Mouse (Mus musculus): ENCODE results near the gene Ube2g2. TPM values are rescaled to one million over a fixed set of nuclear protein-coding genes. Genes with fewer than 3 reads are reported as not detected.
"Not testable (repeated sequence)": the region's sequence is repeated elsewhere in the genome, so short reads cannot be mapped to it uniquely, and the experiment has no call there.

The Ube2g2 gene
- polyA plus RNA-seq, 1 experiment from 2014 or later, result 44.0 TPM

DNA sequence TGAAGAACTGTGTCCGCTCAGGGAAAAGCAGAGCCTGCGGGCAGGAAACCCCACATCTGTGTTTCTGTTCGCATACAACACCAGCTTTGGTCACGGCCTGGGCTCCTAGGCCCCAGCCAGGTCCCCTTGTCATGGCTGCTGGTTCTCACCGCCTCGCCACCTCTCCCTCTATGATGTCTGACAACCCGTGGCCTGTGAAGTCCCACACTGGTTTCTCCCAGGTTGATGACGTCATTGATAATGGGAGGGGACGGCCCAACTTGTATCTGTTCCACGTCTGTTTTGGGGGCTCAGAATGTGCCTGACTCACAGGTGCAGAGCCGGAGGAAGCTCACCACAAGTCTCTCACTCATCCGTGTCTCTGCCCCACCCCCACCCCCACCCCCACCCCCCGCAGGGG, 51.7 kb downstream of the Ube2g2 start:
- H3K9me3 ChIP-seq (ENCODE audit: control insufficient read depth, low read length), result no peaks in the 10 kb centered on the region
- no peak for ATAC-seq (ENCODE audit: low read depth)
- 65% methylated on average over 13 of the region's 13 CpGs for WGBS
- H3K4me1 ChIP-seq (ENCODE audit: control insufficient read depth, insufficient read depth, low read length), result no peaks in the 10 kb centered on the region
- H3K9ac ChIP-seq (replicated peaks; ENCODE audit: low read depth, low read length), result no peak overlapping the region
- H3K27me3 ChIP-seq (ENCODE audit: control insufficient read depth, insufficient read depth, low read length), result peaks cover 11% of the 10 kb centered on the region
- H3K4me3 ChIP-seq (ENCODE audit: low read depth, low read length), result no peak overlapping the region
- H3K36me3 ChIP-seq (ENCODE audit: control insufficient read depth, insufficient read depth, low read length), result no peaks in the 10 kb centered on the region
- H3K27ac ChIP-seq (ENCODE audit: low read depth, low read length), result no peak overlapping the region
- no peak overlapping the region for H3K4me2 ChIP-seq (ENCODE audit: low read depth, low read length)

DNA sequence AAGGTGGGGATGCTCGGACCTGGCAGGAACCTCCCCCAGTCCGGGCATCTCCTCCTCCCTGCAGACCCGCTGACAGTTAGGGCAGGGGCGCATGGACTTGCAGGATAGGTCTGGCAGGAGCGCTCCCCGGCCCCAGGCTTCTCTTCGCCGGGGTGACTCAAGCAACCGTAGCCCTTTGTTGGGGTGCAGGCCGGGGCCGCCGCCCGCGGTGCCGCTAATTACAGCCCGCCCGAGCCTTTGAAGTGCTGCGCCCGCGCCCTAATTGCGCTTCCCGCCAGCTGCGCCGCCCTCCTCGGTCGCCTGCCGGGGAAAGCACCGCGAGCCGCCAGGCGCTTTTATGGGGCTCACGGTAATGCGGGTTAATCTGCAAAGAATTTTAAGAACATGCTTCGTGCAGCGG, 55.5 kb downstream of the Ube2g2 start:
- H3K9me3 ChIP-seq (ENCODE audit: control insufficient read depth, low read length), result no peaks in the 10 kb centered on the region
- H3K9ac ChIP-seq (replicated peaks; ENCODE audit: low read depth, low read length), result peak overlapping the region; percentile 21; the same call in 1 of the 2 replicates
- H3K4me1 ChIP-seq (ENCODE audit: control insufficient read depth, insufficient read depth, low read length), result no peaks in the 10 kb centered on the region
- peak overlapping the region; percentile 50 for H3K4me2 ChIP-seq (ENCODE audit: low read depth, low read length)
- no peaks in the 10 kb centered on the region for H3K36me3 ChIP-seq (ENCODE audit: control insufficient read depth, insufficient read depth, low read length)
- H3K27me3 ChIP-seq (ENCODE audit: control insufficient read depth, insufficient read depth, low read length), result peaks cover 11% of the 10 kb centered on the region
- H3K4me3 ChIP-seq (ENCODE audit: low read depth, low read length), result peak overlapping the region; percentile 24
- H3K27ac ChIP-seq (ENCODE audit: low read depth, low read length), result no peak overlapping the region
- ATAC-seq (ENCODE audit: low read depth), result peak; percentile 41; the same call in 1 of the 2 replicates
- under 1% methylated on average over 35 of the region's 35 CpGs for WGBS

DNA sequence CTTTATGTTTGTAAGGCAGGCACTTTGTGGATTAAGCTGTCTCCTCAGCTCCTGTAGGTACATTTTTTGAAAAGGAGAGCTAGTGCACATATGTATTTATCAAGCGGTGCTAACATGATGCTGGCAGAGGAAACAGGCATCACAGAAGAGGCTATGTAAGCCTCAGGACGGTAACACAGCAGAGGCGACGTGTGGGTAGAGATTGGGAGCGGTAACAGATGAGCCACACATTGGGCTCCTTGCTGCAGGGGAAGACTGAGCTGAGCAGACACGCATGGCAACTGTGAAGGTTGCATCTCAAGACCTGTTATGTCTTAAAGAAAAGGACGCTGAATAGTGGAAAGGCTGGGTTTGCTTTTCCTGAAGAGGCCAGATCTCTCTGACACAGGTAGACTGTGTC, 60.9 kb downstream of the Ube2g2 start:
- 72% methylated on average over 7 of the region's 7 CpGs for WGBS
- Histone ChIP-seq H3K9me3 (ENCODE audit: control insufficient read depth, low read length) (no peaks in the 10 kb centered on the region), H3K36me3 (ENCODE audit: control insufficient read depth, insufficient read depth, low read length) (no peaks in the 10 kb centered on the region), H3K4me2 (ENCODE audit: low read depth, low read length) (no peak overlapping the region), H3K9ac (replicated peaks; ENCODE audit: low read depth, low read length) (no peak overlapping the region), H3K4me1 (ENCODE audit: control insufficient read depth, insufficient read depth, low read length) (no peaks in the 10 kb centered on the region), H3K27me3 (ENCODE audit: control insufficient read depth, insufficient read depth, low read length) (peaks cover 11% of the 10 kb centered on the region; the same call in 1 of the 2 replicates), H3K27ac (ENCODE audit: low read depth, low read length) (no peak overlapping the region), H3K4me3 (ENCODE audit: low read depth, low read length) (no peak overlapping the region)
- no peak for ATAC-seq (ENCODE audit: low read depth)

DNA sequence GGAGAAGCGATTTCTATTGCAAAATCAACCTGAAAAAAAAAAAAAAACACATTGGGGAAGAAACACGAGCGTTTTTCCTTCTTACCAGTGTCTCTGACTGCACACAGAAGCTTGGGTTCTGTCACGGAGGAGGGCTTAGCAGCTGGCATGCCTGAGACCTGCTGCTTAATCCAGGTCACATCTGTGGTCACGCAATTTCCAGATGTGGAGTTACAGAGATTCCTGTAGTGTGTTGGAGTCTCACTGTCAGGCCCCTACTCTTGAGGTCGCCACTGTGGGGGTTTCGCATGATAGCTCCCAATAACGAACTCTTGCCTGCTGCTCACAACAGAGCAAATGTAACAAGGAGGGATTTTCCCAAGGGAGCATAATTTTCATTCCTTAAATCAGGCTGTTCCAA, 62.1 kb downstream of the Ube2g2 start:
- Histone ChIP-seq H3K9ac (replicated peaks; ENCODE audit: low read depth, low read length) (no peak overlapping the region), H3K36me3 (ENCODE audit: control insufficient read depth, insufficient read depth, low read length) (no peaks in the 10 kb centered on the region), H3K4me3 (ENCODE audit: low read depth, low read length) (no peak overlapping the region), H3K4me2 (ENCODE audit: low read depth, low read length) (no peak overlapping the region), H3K27ac (ENCODE audit: low read depth, low read length) (no peak overlapping the region), H3K4me1 (ENCODE audit: control insufficient read depth, insufficient read depth, low read length) (no peaks in the 10 kb centered on the region), H3K9me3 (ENCODE audit: control insufficient read depth, low read length) (no peaks in the 10 kb centered on the region), H3K27me3 (ENCODE audit: control insufficient read depth, insufficient read depth, low read length) (peaks cover 10% of the 10 kb centered on the region; the same call in 1 of the 2 replicates)
- WGBS, result 43% methylated on average over 8 of the region's 8 CpGs
- ATAC-seq (ENCODE audit: low read depth), result no peak

DNA sequence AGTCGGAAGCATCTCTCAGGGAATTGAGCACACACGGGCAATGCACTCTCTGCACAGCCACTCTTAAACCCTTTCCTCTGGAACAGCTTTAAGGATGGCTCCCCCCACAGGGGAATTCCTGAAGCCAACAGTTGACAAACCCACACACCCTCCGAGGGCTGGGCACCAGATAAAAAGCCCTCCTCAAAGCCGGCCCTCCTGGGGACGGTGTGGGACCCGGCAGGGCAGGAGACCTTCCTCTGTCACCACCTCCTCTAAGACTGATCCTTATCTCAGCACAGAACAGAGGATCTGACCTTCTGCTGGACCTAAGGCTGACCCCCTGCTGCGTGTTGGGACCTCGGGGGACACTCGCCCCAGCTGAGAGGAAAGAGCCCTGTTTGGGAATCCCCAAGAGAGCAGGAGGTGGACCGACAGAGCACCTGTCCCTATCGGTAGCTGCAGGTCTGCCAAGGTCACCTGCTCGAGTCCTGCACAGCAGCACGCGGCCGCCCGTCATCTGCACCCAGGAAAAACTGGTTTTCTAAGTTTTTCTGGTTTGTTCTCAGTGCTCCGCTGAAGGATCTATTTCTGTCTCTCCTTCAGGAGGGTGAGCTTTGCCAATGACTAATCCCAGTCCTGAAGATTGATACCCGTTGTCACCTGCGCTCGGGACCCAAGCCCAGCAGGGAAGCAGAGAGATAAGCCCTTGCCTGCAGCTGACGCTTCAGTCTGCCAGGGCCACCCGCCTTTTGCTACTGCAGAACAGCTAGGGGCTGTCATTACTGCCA, 64.0 kb downstream of the Ube2g2 start, which contains the start of gene Tspear:
Tspear (plus strand) TSS at position 675 of the 770 bp plus-strand sequence.
- 9% methylated on average over 22 of the region's 22 CpGs for WGBS
- Histone ChIP-seq H3K27me3 (ENCODE audit: control insufficient read depth, insufficient read depth, low read length) (peaks cover 10% of the 10 kb centered on the region; the same call in 1 of the 2 replicates), H3K9ac (replicated peaks; ENCODE audit: low read depth, low read length) (no peak within 1 kb of the TSS), H3K27ac (ENCODE audit: low read depth, low read length) (no peak within 1 kb of the TSS), H3K4me2 (ENCODE audit: low read depth, low read length) (no peak within 1 kb of the TSS), H3K36me3 (ENCODE audit: control insufficient read depth, insufficient read depth, low read length) (no peaks in the 10 kb centered on the region), H3K9me3 (ENCODE audit: control insufficient read depth, low read length) (no peaks in the 10 kb centered on the region), H3K4me3 (ENCODE audit: low read depth, low read length) (no peak within 1 kb of the TSS), H3K4me1 (ENCODE audit: control insufficient read depth, insufficient read depth, low read length) (peaks cover 2% of the 10 kb centered on the region; the same call in 1 of the 2 replicates)
- no peak for ATAC-seq (ENCODE audit: low read depth)

DNA sequence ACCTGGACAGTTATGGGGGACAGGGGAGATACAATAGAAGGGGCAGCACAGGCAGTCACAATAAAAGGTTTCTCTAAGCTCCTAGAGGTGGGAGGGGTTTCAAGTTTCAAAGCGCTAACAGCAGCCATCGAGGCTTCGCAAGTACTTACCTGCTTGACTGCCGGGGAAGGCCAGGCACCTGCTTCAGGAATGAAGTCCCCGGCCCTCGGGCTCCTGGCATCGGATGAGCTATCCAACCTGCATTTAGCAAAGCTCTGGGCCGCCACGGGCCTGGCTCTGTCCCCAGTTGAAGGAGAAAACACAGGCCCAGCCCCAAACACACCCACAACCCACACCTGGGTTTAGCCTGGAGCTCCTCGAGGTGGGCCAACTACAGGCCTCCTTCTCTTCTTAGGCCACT, 64.9 kb downstream of the Ube2g2 start:
- H3K9me3 ChIP-seq (ENCODE audit: control insufficient read depth, low read length), result no peaks in the 10 kb centered on the region
- no peak overlapping the region for H3K4me2 ChIP-seq (ENCODE audit: low read depth, low read length)
- H3K4me1 ChIP-seq (ENCODE audit: control insufficient read depth, insufficient read depth, low read length), result peaks cover 2% of the 10 kb centered on the region; the same call in 1 of the 2 replicates
- 27% methylated on average over 10 of the region's 10 CpGs for WGBS
- ATAC-seq (ENCODE audit: low read depth), result no peak
- no peaks in the 10 kb centered on the region for H3K36me3 ChIP-seq (ENCODE audit: control insufficient read depth, insufficient read depth, low read length)
- no peak overlapping the region for H3K27ac ChIP-seq (ENCODE audit: low read depth, low read length)
- H3K4me3 ChIP-seq (ENCODE audit: low read depth, low read length), result no peak overlapping the region
- H3K9ac ChIP-seq (replicated peaks; ENCODE audit: low read depth, low read length), result no peak overlapping the region
- H3K27me3 ChIP-seq (ENCODE audit: control insufficient read depth, insufficient read depth, low read length), result peaks cover 10% of the 10 kb centered on the region; the same call in 1 of the 2 replicates

DNA sequence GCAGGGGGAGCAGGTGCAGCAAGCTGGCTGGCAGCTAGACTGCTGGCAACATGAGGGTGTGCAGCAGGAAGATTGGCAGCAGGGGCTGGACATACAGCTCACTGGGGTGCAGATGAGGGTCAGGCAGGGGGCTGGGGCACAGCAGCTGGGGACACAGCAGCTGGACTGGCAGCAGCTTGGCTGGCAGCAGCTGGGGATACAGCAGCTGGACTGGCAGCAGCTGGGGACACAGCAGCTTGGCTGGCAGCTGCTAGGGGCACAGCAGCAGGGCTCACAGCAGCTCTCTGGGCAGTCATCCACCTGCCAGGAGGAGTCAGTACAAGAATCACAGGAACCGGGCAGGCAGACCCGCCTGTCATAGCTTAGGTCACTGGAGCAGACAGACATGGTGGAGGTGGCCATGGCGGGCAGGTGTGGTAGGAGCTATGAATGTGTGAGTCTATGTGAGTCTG, 68.3 kb downstream of the Ube2g2 start, which contains the start of gene Gm19402:
Gm19402 (minus strand) TSS at position 402 of the 452 bp plus-strand sequence.
- not testable (repeated sequence) for H3K4me1 ChIP-seq (ENCODE audit: control insufficient read depth, insufficient read depth, low read length); H3K27ac ChIP-seq (ENCODE audit: low read depth, low read length); H3K36me3 ChIP-seq (ENCODE audit: control insufficient read depth, insufficient read depth, low read length); H3K9ac ChIP-seq (replicated peaks; ENCODE audit: low read depth, low read length); H3K9me3 ChIP-seq (ENCODE audit: control insufficient read depth, low read length); ATAC-seq (ENCODE audit: low read depth); H3K4me3 ChIP-seq (ENCODE audit: low read depth, low read length); H3K4me2 ChIP-seq (ENCODE audit: low read depth, low read length)
- peaks cover 10% of the 10 kb centered on the region; the same call in 1 of the 2 replicates for H3K27me3 ChIP-seq (ENCODE audit: control insufficient read depth, insufficient read depth, low read length)
- 91% methylated on average over 3 of the region's 3 CpGs for WGBS

MicroRNA genes within 50 kb of the gene (microRNA counts, 519-probe panel; counts per million panel counts)
- not detected for microRNA mmu-miR-1930

Small RNA genes lying within 50 kb of the gene (microRNA-seq; reads per million reads assigned to microRNA genes)
- 12.5 reads per million, percentile 19 among the genes with 10 or more reads in this experiment for gene Mir1930

Other genes with a start within 250 kb of the Ube2g2 start
- gene Adarb1, start 204.0 kb upstream of the Ube2g2 start, polyA plus RNA-seq (2014; fragmentation: Nextera tagmentation; extraction: Ambion mirVana), result 15.5 and 19.5 TPM in 2 replicates
- 39.8 and 46.5 TPM in 2 replicates for gene Fam207a, start 106.5 kb upstream of the Ube2g2 start, polyA plus RNA-seq (2014; fragmentation: Nextera tagmentation; extraction: Ambion mirVana)
- 0.44 and 1.2 TPM in 2 replicates for gene Itgb2, start 92.0 kb upstream of the Ube2g2 start, polyA plus RNA-seq (2014; fragmentation: Nextera tagmentation; extraction: Ambion mirVana)
- 64.2 and 82.6 TPM in 2 replicates for gene Pttg1ip, start 40.6 kb upstream of the Ube2g2 start, polyA plus RNA-seq (2014; fragmentation: Nextera tagmentation; extraction: Ambion mirVana)
- gene Sumo3, start 16.2 kb upstream of the Ube2g2 start, polyA plus RNA-seq (2014; fragmentation: Nextera tagmentation; extraction: Ambion mirVana), result 214 and 240 TPM in 2 replicates
- gene Gm49325, start 16.1 kb upstream of the Ube2g2 start, polyA plus RNA-seq (2014; fragmentation: Nextera tagmentation; extraction: Ambion mirVana), result 2.7 TPM in 1 of 2 replicates, not detected in the other
- gene Tspear, start 64.3 kb downstream of the Ube2g2 start, polyA plus RNA-seq (2014; fragmentation: Nextera tagmentation; extraction: Ambion mirVana), result 1.4 and 1.5 TPM in 2 replicates
- gene Gm19402, start 68.5 kb downstream of the Ube2g2 start, polyA plus RNA-seq (2014; fragmentation: Nextera tagmentation; extraction: Ambion mirVana), result not detected in 2 replicates
- not detected in 2 replicates for gene Gm9508, start 75.0 kb downstream of the Ube2g2 start, polyA plus RNA-seq (2014; fragmentation: Nextera tagmentation; extraction: Ambion mirVana)
- gene Gm10272, start 84.4 kb downstream of the Ube2g2 start, polyA plus RNA-seq (2014; fragmentation: Nextera tagmentation; extraction: Ambion mirVana), result not detected in 2 replicates
- not detected in 2 replicates for gene Gm10024, start 89.2 kb downstream of the Ube2g2 start, polyA plus RNA-seq (2014; fragmentation: Nextera tagmentation; extraction: Ambion mirVana)
- gene Gm10142, start 93.5 kb downstream of the Ube2g2 start, polyA plus RNA-seq (2014; fragmentation: Nextera tagmentation; extraction: Ambion mirVana), result not detected in 2 replicates
- not detected in 2 replicates for gene Krtap12-1, start 98.3 kb downstream of the Ube2g2 start, polyA plus RNA-seq (2014; fragmentation: Nextera tagmentation; extraction: Ambion mirVana)
- gene Gm10100, start 104.2 kb downstream of the Ube2g2 start, polyA plus RNA-seq (2014; fragmentation: Nextera tagmentation; extraction: Ambion mirVana), result not detected in 2 replicates
- not detected in 2 replicates for gene Gm18596, start 120.4 kb downstream of the Ube2g2 start, polyA plus RNA-seq (2014; fragmentation: Nextera tagmentation; extraction: Ambion mirVana)
- gene Gm9736, start 129.1 kb downstream of the Ube2g2 start, polyA plus RNA-seq (2014; fragmentation: Nextera tagmentation; extraction: Ambion mirVana), result not detected in 2 replicates
- not detected in 2 replicates for gene Gm3233, start 137.4 kb downstream of the Ube2g2 start, polyA plus RNA-seq (2014; fragmentation: Nextera tagmentation; extraction: Ambion mirVana)
- gene Gm3238, start 149.1 kb downstream of the Ube2g2 start, polyA plus RNA-seq (2014; fragmentation: Nextera tagmentation; extraction: Ambion mirVana), result not detected in 2 replicates
- not detected in 2 replicates for gene Gm7138, start 154.7 kb downstream of the Ube2g2 start, polyA plus RNA-seq (2014; fragmentation: Nextera tagmentation; extraction: Ambion mirVana)
- gene Gm3250, start 160.3 kb downstream of the Ube2g2 start, polyA plus RNA-seq (2014; fragmentation: Nextera tagmentation; extraction: Ambion mirVana), result not detected in 2 replicates
- gene Gm7137, start 165.9 kb downstream of the Ube2g2 start, polyA plus RNA-seq (2014; fragmentation: Nextera tagmentation; extraction: Ambion mirVana), result not detected in 2 replicates
- gene Gm9639, start 172.8 kb downstream of the Ube2g2 start, polyA plus RNA-seq (2014; fragmentation: Nextera tagmentation; extraction: Ambion mirVana), result not detected in 2 replicates
- not detected in 2 replicates for gene Gm19668, start 176.9 kb downstream of the Ube2g2 start, polyA plus RNA-seq (2014; fragmentation: Nextera tagmentation; extraction: Ambion mirVana)
- not detected in 2 replicates for gene Gm9507, start 189.6 kb downstream of the Ube2g2 start, polyA plus RNA-seq (2014; fragmentation: Nextera tagmentation; extraction: Ambion mirVana)
- gene Gm2696, start 192.4 kb downstream of the Ube2g2 start, polyA plus RNA-seq (2014; fragmentation: Nextera tagmentation; extraction: Ambion mirVana), result not detected in 2 replicates
- not detected in 2 replicates for gene Krtap10-4, start 204.8 kb downstream of the Ube2g2 start, polyA plus RNA-seq (2014; fragmentation: Nextera tagmentation; extraction: Ambion mirVana)
- gene Krtap10-10, start 213.7 kb downstream of the Ube2g2 start, polyA plus RNA-seq (2014; fragmentation: Nextera tagmentation; extraction: Ambion mirVana), result not detected in 2 replicates
- not detected in 2 replicates for gene Gm36176, start 224.5 kb downstream of the Ube2g2 start, polyA plus RNA-seq (2014; fragmentation: Nextera tagmentation; extraction: Ambion mirVana)
- 0.30 TPM in 1 of 2 replicates, not detected in the other for gene Gm10318, start 230.6 kb downstream of the Ube2g2 start, polyA plus RNA-seq (2014; fragmentation: Nextera tagmentation; extraction: Ambion mirVana)
- gene Gm3285, start 239.7 kb downstream of the Ube2g2 start, polyA plus RNA-seq (2014; fragmentation: Nextera tagmentation; extraction: Ambion mirVana), result not detected in 2 replicates